Mouse (Mus musculus) megakaryocyte-erythroid progenitor cell, adult 5-6 weeks (primary cell): ENCODE data around the gene Hsf4. TPM values are rescaled to one million over a fixed set of nuclear protein-coding genes. Genes with fewer than 3 reads are reported as not detected.

Experiments
- ATAC-seq: replicated peaks from 2 replicates; pipeline ENCODE4 v1.8.0; 2016; ENCODE audit warnings: mild to moderate bottlenecking, inconsistent platforms; ENCODE audit not compliant: severe bottlenecking, poor library complexity, low FRiP score, low TSS enrichment
- total RNA-seq, 2 experiments: library from RNA; stranded (forward) in 1 of 2; stranded (reverse) in 1 of 2; fragments of 200-1000, 215-1000 nt in 1 of 2; fragments of >200 nt in 1 of 2; fragmentation: Nextera tagmentation in 1 of 2; gene quantifications; 2 replicates each; pipeline ENCODE4 v1.2.3; 2014 to 2017

Gene Hsf4
- total RNA-seq, 2 experiments from 2014 or later = not detected

DNA sequence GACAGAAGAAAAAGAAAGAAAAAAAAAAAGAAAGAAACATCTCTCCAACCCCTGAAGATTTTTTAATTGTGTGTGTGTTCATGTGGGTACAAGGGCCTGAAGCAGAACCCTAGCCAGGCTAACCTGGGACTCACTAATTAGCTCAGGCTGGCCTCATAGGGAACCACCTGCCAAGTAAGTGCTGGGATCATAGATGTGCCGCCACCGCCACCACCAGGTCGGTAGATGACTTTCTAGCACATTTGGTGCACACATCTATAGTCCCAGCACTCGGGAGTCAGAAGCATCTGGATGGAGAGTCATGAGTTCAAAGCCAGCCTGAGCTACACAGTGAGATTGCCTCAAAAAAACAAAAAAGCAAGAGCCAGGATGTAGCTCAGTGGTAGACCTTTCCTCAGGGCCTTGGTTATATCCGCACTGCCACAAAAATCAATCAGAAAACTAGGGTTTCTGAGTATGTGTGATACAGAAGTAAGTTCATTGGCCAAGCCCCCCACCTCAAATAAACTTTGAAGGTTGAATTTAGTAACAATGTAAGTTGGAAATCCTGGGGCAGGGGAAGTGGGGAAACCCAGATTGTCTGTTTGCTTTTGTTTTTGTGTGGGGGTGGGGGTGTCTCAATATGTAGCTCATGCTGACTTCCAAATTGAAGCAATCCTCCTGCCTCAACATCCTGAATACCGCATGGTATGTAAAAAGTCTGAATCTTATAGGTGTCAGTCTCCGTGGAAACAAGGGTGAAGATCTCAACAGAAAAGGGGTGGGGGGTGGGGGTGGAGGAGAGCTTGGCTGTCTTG is 12.1 kb upstream of the Hsf4 start:
- ATAC-seq = no peak

DNA sequence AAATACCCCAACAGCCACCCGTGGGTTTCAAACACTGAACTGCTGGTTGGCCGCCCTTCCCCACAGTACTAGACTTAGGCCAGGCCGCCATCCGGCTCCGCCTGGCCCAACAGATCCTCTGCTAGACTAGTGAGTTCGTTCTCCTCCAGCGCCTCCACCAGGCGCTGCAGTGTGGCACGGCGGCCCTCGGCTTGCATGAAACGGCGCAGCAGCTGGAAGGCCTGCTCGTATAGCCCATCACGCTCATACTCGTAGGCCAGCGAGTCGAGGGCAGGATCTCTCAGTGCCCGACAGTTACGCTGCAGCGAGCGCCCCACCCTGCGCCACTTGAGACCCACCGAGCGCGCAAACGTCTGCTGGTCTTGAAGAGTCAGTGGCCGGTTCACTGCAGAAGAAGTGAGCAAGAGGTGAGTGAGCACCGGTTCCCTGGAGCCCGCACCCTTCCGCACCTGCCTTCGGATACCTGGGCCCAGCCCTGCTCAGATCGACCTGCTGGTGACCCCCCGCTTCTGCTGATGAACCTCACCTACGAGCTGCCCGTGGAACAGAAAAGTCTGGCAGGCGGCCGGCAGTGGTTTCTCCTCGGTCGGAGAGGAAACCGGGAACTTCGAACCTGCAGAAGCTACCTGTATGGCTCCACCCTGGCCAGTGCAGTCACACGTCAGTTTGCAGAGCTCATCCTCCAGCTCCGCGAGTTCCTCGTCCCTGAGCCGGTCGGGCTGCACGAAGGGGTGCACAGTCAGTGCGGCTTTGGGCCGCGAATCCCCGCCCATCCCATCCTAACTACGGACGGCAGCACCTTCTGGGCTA is 10.5 kb upstream of the Hsf4 start:
- peak; percentile 8; the same call in 1 of the 2 replicates for ATAC-seq

DNA sequence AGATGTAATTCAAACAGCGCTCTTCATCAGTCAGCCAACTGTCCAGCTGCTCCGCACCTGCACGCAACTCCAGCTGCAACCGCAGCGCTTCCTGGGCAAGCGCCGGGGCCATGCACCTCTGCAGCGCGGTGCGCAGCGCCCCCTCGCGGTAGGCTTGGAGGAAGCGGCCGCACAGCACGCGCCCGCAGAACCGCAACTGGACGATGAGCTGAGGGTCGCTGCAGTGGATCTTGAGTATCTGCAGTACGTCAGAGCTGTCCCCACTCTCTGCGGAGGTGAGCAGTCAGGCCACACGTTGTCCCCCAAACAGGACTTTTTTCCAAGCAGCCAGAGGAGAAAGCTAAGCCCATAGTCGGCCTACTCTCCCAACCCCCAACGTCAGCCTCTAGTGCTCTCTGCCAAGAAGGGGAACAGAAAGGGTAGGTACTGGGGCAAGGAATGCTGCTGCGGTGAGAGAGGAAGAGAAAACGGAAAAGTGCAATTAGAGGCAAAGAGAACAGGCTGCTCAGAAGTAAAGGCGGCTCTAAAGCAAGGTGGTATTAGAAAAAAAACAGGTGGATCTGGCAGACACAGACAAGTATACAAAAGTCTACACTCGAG is 9.8 kb upstream of the Hsf4 start:
- ATAC-seq = peak; percentile 46

DNA sequence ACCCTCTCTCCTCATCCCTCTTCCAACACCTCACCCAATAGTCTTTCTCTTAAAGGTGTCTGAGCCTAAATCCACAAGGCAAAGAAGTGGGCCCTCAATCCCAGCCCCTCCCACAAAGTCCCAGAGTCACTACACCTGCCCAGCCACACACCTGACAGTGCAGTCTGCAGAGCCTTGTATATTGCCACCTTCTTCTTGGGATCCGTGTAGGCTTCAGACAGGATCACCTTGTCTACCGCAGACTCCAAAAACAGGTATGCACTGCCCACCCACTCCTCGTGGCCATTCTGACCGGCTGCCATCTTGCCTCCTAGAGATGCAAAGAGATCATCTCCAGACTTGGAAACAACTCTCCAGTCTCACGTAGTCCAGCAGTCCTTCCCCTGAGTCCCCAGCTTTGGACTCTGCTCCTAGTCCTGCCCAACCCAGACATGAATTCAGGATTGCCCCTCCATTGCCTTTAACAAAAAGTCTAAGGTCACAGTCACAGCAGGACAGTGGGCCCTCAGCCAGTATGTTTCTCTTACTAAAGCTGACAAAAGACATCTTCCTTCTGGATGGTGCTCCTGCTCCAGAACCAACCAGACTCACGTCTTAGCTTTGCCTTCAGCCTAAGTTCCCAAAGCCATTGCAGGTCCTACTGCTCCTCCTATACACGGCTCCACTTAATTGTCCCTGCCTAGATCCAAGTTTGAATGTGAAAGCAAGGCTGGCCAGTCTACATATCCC is 9.1 kb upstream of the Hsf4 start:
- no peak for ATAC-seq

DNA sequence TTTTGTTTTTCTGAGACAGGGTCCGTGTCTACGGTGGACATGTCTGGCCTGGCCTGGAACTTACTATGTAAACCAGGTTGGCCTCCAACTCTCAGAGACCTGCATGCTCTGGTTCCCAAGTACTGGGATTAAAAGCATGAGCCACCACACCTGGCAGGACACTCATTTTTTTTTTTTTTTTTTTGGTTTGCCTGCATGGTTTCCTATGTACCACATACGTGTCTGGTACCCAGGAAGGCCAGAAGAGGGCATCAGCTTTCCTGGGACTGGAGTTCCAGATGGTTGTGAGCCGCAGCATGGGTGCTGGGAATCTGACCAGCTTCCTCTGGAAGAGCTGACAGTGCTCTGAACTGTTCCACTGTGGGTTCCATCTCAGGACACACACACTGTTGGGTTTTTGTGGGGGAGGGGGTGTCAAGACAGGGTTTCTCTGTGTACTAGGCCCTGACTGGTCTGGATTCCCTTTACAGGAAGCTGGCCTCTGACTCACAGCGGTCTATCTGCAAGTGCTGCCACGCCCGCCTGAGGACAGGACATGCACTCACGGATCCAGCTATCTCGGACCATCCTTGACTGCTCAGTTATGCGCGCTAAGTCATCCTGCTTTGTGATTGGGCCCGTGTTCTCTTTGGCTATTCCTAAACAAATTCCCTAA is 8.1 kb upstream of the Hsf4 start:
- no peak for ATAC-seq

DNA sequence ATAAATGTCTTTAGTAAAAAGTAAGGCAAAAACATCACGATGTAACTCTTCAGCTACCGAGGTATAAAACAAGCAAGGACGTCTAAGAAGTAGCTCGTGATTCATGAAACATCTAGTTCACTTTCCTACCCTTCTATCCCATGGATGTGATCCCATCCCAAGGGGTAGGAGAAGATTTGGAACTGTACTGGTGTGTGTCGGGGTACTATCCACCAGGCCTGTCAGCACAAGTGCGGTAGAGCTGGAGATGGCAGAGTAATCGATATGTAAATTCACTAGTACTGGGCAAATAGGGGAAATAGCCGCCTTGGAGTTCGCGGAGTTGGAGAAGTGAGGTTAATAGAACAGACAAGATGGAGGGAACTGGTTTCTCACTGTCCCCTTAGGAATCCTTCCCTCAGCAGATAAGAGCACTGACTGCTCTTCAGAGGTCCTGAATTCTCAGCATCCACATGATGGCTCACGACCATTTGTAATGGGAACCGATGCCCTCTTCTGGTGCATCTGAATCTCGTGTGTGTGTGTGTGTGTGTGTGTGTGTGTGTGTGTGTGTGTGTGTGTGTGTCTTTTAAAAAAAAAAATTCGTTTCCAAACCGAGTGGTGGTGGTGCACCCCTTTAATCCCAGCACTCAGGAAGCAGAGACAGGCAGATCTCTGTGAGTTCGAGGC is 6.2 kb upstream of the Hsf4 start:
- no peak for ATAC-seq

DNA sequence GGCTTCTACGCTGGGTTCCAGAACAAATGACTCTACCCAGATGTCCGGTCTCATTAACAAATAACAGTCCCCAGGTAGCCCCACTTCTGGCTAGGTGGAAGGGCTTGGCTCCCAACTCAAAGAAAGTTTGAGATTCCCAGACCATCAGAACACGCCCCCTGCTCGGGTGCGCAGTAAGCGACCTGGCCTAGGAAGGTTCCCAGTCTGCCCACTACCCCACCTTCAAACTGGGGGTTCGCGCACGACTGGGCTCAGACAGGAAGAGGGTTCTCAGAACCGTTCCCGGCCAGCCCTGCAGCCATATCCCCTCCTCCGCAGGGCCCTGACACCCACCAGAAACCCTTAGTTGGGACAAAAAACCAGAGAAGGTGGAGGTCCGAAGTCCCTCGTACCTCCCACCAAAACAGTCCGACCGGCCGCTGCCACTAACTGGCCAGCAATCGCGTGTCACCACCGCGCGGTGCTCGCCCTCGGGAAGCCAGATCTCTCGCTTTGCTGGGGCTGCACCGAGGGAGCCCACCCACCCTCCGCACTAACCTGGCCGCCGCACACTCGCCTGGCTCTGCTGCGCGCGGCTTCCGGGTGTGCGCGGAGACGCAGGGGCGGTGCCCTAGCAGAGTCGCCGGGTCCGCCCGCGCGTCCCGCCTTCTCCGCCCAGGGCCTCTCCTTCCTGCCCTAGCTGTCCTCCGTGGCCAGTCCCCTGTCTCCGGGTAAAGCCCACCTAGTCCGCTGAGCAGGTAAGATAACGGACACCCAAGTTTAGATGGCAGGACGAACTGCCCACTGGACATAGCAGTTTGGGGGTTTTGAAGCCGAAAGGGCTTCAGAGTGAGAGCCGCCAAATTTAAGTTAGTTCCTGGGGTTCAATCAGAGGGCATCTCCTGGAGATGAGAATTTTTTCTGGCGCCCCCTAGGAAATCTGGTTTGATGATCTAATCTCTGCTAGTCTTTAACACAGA is 5.3 kb upstream of the Hsf4 start, which contains the start of the genes Tradd and Fbxl8:
Gene Tradd (minus strand): TSS at position 586 of the 959 bp plus-strand sequence.
Gene Fbxl8 (plus strand): TSS at position 625 of the 959 bp plus-strand sequence.
- ATAC-seq = peak; percentile 77

DNA sequence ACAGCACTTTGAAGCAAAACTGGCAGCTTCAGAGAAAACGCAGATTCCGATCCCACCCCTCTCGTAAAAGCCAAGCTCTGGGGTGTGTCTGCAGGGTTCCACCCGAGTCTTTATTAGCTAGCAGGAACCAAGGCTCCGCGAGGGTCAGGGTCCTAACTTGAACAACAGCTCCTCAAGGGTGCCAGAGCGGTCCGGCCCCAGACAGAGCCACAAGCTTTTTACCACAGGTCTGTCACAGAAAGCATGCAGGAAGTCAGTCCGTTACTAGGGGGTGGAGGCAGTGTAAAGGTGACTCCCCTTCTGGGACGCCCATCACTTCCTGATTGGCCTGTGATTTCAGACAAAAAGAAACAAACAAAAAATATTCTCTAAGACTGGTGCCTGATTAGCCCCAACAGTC is 4.5 kb upstream of the Hsf4 start:
- ATAC-seq = peak; percentile 66

DNA sequence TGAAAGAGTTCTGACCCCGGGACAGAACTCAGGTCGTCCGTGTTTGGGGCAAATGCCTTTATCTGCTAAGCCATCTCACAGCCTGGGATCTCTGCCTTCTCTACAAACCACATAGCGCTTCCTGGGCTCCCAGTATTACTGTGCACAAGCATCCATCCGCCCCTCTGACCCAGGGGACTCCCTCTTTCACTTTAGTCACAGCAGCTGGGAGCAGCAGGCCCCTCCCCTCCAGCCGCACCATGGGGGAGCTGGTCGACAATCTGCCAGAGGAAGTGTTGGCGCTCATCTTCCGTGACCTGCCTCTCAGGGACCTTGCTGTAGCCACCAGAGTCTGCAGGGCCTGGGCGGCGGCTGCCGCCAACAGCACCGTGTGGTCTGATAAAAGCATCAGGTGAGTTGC is 2.8 kb upstream of the Hsf4 start:
- no peak for ATAC-seq

DNA sequence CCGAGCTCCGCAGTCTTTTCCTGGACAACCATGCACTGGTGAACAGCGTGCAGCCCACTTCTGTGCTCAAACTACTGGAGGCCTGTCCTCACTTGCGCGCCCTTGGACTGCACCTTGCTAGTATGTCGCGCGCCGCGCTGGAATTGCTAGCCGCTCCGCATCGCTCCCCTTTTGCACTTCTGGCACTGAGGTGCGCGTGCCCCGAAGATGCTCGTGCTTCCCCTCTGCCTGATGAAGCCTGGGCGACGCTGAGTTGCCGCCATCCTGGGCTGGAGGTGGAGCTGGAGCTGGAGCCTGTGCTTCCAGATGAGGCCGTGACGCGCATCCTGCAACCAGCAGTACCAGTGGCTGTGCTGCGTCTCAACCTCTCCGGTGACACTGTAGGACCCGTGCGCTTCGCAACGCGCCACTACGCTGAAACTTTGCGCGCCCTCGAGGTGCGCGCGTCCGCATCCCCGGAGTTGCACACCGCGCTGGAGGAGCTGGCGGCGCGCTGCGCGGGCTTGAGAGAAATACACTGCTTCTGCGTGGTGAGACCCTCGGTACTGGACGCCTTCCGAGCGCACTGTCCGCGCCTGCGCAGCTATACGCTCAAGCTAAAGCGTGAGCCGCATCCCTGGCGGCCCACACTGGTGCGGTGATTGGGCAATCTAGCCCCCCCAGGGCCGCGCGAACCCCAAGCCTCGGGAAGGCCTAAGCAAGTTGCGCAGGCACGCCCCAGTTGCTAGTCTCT is 1.1 kb upstream of the Hsf4 start:
- no peak for ATAC-seq

DNA sequence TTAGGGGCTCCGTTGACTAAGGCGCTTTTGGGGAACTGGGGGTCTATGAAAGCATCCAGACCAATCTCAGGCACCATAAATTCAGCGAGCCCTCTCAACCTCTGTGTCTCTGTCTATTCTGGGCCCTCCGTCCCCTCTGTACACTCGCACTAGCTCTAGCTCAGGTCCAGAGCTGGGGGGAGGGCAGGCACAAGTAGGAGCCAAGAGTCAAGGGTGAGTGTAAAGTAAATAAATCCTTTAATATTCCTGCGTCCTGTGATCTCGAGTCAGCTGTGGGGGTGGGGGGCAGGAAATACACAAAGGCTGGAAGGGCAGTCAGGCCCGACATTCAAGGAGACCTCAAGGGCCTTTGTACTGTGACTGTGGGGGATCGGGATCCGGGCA is 534 bp upstream of the Hsf4 start:
- ATAC-seq = no peak

DNA sequence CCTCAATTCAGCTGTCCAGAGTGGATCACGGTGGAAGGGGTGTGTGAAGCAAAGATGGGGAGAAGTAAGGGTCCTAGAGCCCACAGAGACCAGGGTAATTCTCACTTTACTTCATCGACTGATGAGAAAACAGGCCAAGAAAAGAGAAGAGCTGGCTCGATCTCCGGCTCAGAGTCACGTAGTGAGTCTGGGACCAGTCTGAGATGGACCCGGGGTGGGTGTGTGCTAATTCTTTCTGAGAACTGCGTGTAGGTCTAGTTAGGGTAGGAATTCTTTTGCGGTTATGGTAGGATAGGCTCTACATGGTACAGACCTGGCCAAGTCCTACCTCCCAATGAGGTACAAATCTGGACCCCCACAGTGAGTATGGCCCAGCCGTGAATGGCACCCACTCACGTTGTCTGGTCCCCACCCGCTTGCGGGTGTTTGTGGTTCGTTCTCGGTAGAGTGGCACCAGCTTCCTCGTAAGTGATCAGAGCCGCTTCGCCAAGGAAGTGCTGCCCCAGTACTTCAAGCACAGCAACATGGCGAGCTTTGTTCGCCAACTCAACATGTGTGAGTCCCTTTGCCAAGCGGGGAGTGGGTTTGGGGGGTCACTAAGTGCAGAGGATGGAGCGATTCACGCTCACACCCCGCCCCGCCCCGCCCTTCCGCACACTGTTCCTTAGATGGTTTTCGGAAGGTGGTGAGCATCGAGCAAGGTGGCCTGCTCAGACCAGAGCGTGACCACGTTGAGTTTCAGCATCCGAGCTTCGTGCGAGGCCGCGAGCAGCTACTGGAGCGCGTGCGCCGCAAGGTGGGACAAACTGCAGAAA is 707 bp downstream of the Hsf4 start:
- ATAC-seq = no peak

DNA sequence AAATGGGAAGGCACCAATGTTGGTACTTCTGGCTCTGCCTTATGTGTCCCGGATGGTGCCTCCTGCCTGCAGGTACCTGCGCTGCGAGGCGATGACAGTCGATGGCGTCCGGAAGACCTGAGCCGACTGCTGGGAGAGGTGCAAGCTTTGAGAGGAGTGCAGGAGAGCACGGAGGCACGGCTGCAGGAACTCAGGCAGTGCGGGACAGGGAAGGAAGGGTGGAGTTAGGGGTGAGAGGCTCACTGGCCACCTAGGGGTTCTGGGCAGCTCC is 1.2 kb downstream of the Hsf4 start:
- no peak for ATAC-seq

DNA sequence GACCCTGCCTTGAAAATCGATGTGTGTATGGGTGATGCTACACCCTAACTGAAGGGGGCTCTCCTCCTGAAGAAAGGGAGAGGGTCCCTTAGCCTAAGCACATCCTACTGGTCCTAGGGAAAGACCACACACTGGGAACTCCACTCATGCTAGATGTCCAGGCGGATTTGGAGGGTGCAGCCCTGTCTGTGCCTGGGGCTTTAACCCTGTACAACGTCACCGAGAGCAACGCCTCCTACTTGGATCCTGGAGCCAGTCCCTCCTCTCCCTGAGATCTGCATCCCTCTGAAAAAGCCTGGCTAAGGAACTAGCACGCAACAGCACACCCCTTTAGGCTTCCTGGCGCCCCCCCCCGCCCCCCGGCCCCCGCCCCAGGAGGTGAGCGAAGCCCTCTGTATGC is 5.8 kb downstream of the Hsf4 start:
- ATAC-seq = no peak

DNA sequence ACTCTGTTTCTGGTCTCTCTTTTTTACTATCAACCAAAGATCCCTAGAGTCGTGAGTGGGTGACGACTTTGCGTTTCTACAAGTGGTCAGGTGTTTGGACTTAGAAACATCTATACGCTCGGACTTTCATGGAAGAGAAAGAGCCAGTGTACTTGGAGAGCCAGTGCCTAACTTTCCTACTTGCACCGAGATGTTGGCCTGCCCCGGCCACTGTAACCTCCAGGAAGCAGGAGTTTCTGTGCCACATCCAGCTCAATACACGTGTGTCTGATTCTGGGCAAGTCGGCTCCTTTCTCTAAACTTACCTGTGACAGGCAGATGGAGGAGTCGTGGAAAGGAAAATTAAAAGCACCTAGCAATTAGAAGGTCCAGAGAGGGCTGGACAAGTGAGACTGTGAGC is 6.2 kb downstream of the Hsf4 start, which contains the start of gene Nol3:
Gene Nol3 (plus strand): TSS at position 301 of the 400 bp plus-strand sequence.
- no peak for ATAC-seq
